Mouse (Mus musculus): ENCODE results near the gene Ano8. TPM values are rescaled to one million over a fixed set of nuclear protein-coding genes. Genes with fewer than 3 reads are reported as not detected.
A peak's percentile ranks its signal among the peaks of the same experiment; 100 is the strongest.
"Not testable (repeated sequence)": the region's sequence is repeated elsewhere in the genome, so short reads cannot be mapped to it uniquely, and the experiment has no call there.

Ano8 gene
- 9.6 and 10.9 TPM in 2 replicates for polyA plus RNA-seq (2015; fragmentation: Nextera tagmentation; extraction: Ambion mirVana)

DNA sequence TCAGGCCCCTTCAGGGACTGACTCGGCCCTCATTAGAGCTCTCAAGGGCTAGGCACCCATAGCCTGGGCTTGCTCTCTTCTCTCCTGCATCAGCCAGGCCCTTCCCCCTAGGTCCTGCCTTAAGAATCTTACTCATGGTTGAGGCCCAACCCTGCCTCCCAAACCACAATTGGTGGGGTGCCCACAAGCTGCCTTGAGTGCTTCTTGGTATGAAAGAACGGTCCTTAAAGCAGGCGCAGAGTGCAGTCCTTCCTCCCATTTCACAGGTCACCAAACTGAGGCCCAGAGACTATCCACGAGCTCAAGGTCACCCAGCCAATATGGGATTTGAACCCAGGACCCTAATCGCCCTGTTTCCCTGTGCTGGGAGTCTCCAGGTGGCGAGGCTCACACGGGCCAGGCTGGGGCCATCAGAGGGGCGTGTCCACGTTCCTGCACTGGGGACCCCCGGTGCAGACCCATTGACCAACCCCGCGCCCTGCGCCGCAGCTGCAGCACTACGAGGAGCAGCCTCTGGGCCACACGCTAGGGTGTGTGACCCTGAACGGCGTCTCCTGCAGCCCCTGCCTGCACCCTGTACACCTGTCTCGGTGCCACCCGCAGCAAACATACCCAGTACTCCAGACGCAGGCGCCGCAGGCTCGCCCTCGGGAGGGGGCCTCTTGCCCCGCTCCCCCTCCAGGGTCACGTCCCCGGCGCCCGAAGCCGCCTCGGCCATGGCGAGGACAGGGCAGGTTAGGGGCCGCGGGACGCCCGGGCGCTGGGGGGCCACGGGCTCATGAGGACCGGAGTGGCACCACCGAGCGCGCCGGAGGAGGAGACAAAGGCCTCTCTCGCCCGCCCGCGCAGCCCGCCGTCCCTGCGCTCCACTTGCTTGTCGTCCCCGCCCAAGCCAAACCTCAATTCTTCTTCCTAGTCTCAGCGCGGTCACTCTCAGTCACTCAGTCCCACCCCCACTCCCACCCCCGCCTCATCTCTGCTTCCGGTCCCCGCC is at the start of gene Ano8:
TSS of gene Ano8 (minus strand) at position 822 of the 994 bp plus-strand sequence.
- Histone ChIP-seq H3K27ac (peak within 1 kb of the TSS; percentile 89), H3K9me3 (no peaks in the 10 kb centered on the region)
- WGBS: 5% methylated on average over 55 of the region's 58 CpGs

DNA sequence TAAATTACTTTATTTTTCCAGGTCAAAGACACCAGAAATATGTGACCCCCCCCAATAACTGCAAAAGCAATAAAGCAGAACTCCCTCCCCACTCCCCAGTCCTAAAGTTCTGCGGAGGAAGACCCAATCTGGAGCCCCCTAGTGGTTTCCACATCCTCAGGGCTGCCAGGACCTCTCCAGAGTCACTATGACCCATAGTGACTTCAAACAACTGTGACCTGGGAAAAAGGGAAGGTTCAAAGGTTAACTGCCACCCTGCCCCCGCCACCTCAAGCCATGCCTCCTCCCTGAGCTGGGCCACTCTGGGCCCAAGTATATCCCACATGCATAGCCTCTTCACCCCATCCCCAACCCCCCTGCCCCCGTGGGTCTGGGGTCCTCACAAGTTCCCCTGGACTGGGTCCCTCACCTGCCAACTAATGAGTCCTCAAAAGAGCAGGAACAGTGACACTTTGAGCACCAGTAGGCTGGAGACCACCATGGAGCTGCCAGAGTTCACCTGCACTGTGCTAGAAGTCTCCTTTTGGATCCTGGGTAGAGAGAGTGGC is 48.6 kb upstream of the Ano8 start:
- Histone ChIP-seq H3K27ac (no peak overlapping the region), H3K36me3 (replicated peaks) (no peaks in the 10 kb centered on the region), H3K27me3 (replicated peaks) (peaks cover 20% of the 10 kb centered on the region), H3K9me3 (no peaks in the 10 kb centered on the region), H3K4me3 (no peak overlapping the region), H3K4me1 (peaks cover 8% of the 10 kb centered on the region), H3K4me2 (no peak overlapping the region), H3K9ac (no peak overlapping the region)
- ATAC-seq (replicated peaks): no peak
- WGBS: 50% methylated on average over 3 of the region's 3 CpGs

More for the DNA sequence above, at the start of gene Ano8:
- Histone ChIP-seq H3K4me3 (peak within 1 kb of the TSS; percentile 98), H3K4me2 (peak within 1 kb of the TSS; percentile 86), H3K36me3 (replicated peaks) (peaks cover 22% of the 10 kb centered on the region; the same call in 1 of the 2 replicates), H3K4me1 (peaks cover 62% of the 10 kb centered on the region), H3K27me3 (replicated peaks) (no peaks in the 10 kb centered on the region), H3K9ac (peak within 1 kb of the TSS; percentile 99)
- ATAC-seq (replicated peaks): peak; percentile 82

DNA sequence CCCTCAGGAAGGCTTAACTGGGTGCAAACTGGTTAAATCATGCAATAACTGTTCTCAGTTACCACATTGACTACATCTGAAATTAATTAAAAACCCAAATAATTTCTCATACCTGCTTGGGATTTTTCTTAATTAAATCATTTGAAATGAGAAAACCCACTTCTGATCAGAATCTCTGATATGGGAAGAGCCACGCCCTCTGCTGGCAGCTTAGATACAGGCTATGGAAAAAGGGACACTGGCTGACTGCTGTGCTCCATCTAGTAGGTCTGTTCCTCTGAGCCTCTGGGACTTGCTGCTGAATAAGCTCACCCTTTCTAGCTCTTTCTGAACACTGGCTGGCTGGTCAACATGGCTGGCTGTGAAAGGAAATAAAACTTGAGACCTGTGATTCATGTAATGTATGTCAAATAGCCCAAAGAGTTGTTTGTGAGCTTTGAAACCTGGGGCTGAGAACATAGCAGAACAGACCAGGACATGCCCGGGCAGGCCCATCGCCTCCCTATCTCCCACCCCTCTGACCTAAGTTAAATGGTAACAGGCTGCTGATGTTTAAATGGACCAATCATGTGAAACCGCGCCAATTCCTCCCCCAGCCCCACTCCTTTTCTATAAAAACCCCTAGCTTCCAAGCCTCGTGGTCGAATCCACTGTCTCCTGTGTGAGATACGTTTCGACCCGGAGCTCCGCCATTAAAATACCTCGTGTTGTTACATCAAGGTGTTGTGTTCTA is 45.1 kb upstream of the Ano8 start:
- 69% methylated on average over 6 of the region's 12 CpGs for WGBS
- H3K9me3 ChIP-seq; H3K4me1 ChIP-seq; ATAC-seq (replicated peaks); H3K27ac ChIP-seq; H3K4me3 ChIP-seq; H3K4me2 ChIP-seq; H3K9ac ChIP-seq; H3K36me3 ChIP-seq (replicated peaks): not testable (repeated sequence)
- peaks cover 15% of the 10 kb centered on the region for H3K27me3 ChIP-seq (replicated peaks)

DNA sequence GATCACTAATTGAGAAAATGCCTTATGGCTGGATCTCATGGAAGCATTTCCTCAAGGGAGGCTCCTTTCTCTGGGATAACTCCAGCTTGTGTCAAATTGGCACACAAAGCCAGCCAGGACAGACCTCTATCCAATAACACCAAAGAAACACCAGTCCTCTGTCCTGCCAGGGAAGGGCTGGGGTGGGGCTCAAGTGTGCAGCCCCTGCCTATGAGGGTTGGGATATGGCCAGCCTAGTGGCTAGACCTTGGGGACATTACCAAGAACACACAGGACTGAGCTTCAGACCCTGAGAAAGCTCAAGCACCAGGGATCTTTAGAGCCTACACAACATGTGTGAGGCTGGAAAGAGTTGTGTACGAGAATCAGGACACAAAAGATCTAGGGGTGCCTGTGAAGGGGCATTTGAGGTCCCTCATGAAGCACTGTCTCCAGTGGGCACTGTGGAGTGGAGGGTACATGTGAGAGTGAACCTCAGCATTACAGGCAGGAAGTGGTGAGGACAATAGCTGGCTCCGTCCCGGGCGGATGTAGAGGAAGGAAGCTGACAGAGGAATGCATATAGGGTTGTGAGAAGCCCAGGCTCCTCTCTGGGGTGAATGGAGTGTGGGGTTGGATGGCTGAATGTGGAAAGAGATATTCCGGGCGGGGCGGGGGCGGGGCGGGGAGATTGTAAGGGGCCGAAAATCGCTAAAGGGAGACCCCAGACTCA is 42.8 kb upstream of the Ano8 start:
- Histone ChIP-seq H3K27ac (peak overlapping the region; percentile 62), H3K4me1 (peaks cover 3% of the 10 kb centered on the region; the same call in 1 of the 2 replicates), H3K9me3 (no peaks in the 10 kb centered on the region), H3K4me3 (no peak overlapping the region), H3K36me3 (replicated peaks) (no peaks in the 10 kb centered on the region), H3K4me2 (no peak overlapping the region), H3K27me3 (replicated peaks) (peaks cover 34% of the 10 kb centered on the region), H3K9ac (no peak overlapping the region)
- no peak for ATAC-seq (replicated peaks)
- WGBS: 81% methylated on average over 11 of the region's 11 CpGs

DNA sequence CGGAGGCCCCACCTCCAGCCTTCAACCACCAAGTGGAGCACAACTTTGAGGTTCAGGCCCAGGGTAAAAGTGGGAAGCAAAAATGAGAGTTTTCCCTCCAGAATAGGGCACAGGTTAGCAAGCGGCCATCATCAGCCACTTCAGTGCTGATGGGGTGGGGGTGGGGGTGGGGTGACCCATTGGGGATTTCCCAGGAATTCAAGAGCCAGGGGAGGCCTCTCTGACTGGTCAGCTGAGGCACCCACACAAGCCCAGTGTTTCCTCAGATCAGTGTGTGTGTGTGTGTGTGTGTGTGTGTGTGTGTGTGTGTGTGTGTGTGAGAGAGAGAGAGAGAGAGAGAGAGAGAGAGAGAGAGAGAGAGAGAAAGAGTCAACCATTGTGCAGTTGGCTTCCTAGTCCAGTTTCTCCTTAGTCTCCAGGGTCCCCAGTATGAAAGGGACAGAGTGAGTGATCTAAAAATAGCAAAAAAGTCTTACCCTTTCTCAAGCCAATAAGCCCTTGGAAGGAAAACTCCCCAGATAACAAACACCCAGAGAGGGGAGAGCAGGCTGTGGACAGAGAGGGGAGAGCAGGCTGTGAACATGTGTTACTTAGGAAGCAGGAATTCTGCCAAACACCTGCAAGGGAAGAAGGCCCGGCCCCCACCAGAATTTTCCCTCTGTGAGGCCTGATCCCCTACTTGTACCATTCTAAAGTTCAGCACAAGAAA is 41.6 kb upstream of the Ano8 start:
- ATAC-seq (replicated peaks): no peak
- Histone ChIP-seq H3K27me3 (replicated peaks) (peaks cover 36% of the 10 kb centered on the region), H3K4me2 (no peak overlapping the region), H3K9me3 (no peaks in the 10 kb centered on the region), H3K9ac (no peak overlapping the region), H3K4me1 (peaks cover 3% of the 10 kb centered on the region; the same call in 1 of the 2 replicates), H3K27ac (no peak overlapping the region), H3K4me3 (no peak overlapping the region), H3K36me3 (replicated peaks) (no peaks in the 10 kb centered on the region)
- 50% methylated on average over 3 of the region's 3 CpGs for WGBS

DNA sequence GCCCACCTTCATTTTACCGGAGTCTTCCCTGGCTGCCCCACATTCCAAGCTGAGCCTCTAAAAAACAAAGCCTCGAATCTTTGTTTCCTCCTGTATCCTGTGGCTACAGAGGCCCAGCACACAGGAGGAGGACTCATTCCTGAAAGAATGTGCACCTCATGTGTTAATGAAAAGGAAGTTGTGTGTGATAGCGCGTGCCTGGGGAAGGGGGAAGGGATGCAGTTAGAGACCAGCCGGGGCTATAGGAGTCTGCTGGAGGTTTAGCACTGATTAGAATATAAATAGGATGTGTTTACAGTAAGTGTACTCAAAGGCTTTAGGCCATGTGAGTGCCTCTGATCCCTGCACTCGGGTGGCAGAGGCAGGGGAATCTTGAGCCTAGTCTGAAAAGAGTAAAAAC is 40.5 kb upstream of the Ano8 start:
- H3K27me3 ChIP-seq (replicated peaks): peaks cover 36% of the 10 kb centered on the region
- H3K4me1 ChIP-seq: peaks cover 8% of the 10 kb centered on the region; the same call in 1 of the 2 replicates
- H3K4me3 ChIP-seq: no peak overlapping the region
- H3K4me2 ChIP-seq: no peak overlapping the region
- H3K36me3 ChIP-seq (replicated peaks): no peaks in the 10 kb centered on the region
- H3K9me3 ChIP-seq: no peaks in the 10 kb centered on the region
- no peak overlapping the region for H3K27ac ChIP-seq
- 9% methylated on average over 6 of the region's 6 CpGs for WGBS
- no peak for ATAC-seq (replicated peaks)
- H3K9ac ChIP-seq: no peak overlapping the region

DNA sequence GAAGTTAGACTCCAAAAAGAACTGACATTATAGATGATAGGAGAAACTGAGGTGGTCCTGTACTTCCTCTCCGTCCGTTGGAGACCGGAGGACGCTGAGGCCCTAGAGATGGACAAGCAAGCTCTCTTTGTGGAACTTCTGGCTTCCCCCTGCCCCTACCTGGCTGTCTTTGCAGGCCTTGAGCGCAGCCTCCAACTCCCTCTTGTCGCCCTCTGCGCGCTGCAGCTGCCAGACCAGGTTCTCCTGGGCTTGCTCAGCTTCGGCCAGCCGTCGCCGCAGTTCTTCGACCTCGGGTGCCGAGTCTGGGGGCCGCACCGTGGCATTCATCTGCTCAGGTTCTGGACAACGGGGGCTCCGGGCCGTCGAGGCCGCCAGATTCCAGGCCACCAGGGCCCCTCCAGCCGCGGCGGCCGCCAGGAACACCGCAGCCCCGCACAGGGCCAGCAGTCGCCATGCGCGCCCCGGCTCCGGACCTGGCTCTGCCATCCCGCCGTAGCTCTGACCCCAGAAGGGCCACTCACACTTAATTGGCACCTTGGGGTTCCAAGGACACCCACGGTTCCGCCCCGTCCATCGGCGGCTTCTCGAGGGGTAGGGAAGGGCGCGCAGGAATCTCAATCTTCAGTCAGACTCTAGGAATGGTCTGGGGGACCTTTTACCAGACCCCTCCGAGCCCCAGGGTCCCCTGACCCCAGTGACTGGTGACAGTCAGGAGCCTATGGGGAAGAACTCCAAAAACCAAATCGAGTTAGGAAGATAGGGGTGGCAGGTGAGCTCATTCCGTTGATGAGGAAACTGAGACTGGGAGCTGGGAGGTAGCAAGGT is 39.7 kb upstream of the Ano8 start, which contains the start of gene Ccdc194:
TSS of gene Ccdc194 (minus strand) at position 486 of the 825 bp plus-strand sequence.
- Histone ChIP-seq H3K4me3 (0 out of 2 replicates have a peak within 1 kb of the TSS, but pooled peaks have one; percentile 6), H3K27ac (no peak within 1 kb of the TSS), H3K9me3 (no peaks in the 10 kb centered on the region), H3K9ac (no peak within 1 kb of the TSS), H3K4me2 (peak within 1 kb of the TSS; percentile 13; the same call in 1 of the 2 replicates), H3K27me3 (replicated peaks) (peaks cover 36% of the 10 kb centered on the region), H3K36me3 (replicated peaks) (no peaks in the 10 kb centered on the region), H3K4me1 (peaks cover 8% of the 10 kb centered on the region; the same call in 1 of the 2 replicates)
- ATAC-seq (replicated peaks): no peak
- WGBS: 7% methylated on average over 46 of the region's 46 CpGs

DNA sequence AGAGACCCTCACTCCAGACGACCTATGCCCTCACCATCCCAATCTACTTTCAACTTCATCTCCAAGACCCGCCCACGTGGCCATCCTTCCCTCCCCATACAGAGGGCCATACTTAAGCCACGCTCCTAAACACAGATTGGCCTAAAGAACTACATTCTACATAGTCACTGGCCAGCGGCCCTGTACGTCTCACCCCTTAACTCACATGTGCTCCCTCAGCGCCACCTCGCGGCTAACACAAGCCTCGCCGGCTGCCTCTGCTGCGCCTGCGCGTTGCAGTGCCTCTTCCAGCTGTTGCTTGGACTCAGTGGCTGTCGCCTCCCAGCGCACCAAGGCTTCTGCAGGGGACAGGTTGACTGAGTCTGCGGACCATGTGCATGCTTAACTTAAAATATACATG is 35.9 kb upstream of the Ano8 start:
- Histone ChIP-seq H3K27me3 (replicated peaks) (peaks cover 27% of the 10 kb centered on the region), H3K9ac (no peak overlapping the region), H3K4me2 (peak overlapping the region; percentile 32), H3K9me3 (no peaks in the 10 kb centered on the region), H3K4me3 (no peak overlapping the region), H3K4me1 (peaks cover 8% of the 10 kb centered on the region; the same call in 1 of the 2 replicates), H3K27ac (no peak overlapping the region), H3K36me3 (replicated peaks) (no peaks in the 10 kb centered on the region)
- WGBS: 5% methylated on average over 17 of the region's 17 CpGs
- ATAC-seq (replicated peaks): peak; percentile 81

DNA sequence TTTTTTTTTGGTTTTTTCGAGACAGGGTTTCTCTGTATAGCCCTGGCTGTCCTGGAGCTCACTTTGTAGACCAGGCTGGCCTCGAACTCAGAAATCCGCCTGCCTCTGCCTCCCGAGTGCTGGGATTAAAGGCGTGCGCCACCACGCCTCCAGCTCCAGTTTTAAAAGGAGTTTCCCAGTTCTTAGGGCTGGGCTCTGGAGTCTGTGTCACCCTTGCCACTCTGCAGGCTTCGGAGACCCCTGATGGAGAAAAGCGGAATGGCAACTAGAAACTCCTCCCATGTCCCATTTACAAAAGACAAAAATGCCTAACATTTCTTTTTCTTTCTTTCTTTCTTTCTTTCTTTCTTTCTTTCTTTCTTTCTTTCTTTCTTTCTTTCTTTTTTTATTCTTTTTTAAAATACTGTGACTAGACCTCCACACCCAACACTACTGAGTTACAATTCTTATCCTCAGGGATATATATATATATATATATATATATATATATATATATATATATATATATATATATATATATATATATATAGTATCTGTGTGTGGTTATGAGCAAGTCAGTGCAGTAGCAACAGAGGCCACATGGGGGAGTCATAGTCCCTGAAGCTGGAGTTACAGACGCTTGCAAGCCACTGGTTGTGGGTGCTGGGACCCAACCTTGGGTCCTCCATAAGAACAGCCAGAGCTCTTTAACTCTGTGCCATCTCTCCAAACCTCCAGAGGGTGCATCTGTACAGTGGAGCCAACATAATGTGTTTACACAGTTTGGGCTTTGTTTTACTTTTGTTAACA is 33.5 kb upstream of the Ano8 start:
- 43% methylated on average over 10 of the region's 10 CpGs for WGBS
- H3K36me3 ChIP-seq (replicated peaks); H3K9me3 ChIP-seq; H3K27ac ChIP-seq; H3K4me3 ChIP-seq; H3K4me2 ChIP-seq; H3K4me1 ChIP-seq; ATAC-seq (replicated peaks); H3K9ac ChIP-seq; H3K27me3 ChIP-seq (replicated peaks): not testable (repeated sequence)

DNA sequence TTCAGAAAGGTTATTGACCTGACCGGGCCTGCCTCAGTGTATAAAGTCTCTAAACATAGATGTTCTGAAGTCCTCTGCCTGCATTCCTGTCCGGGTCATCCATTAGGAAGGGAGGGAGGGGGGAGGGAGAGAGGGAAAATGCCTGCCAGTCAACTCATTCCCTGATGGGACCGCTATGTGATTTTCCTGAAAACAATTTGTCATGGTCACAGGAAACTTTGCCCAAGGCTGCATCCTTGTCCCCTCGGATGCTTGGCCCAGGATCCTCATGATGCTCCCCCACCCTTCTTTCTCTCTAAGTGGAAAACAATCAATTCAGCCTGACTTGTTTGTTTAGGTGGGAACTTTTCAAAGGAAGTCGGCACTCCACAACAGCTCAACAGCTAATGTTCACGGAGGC is 31.0 kb upstream of the Ano8 start:
- ATAC-seq (replicated peaks): no peak
- Histone ChIP-seq H3K36me3 (replicated peaks) (no peaks in the 10 kb centered on the region), H3K27ac (no peak overlapping the region), H3K4me2 (no peak overlapping the region), H3K9me3 (no peaks in the 10 kb centered on the region), H3K4me1 (peaks cover 4% of the 10 kb centered on the region; the same call in 1 of the 2 replicates), H3K27me3 (replicated peaks) (no peaks in the 10 kb centered on the region), H3K9ac (no peak overlapping the region), H3K4me3 (no peak overlapping the region)
- WGBS: 24% methylated on average over 6 of the region's 6 CpGs
